Mouse (Mus musculus) C2C12 (cell line): ENCODE data around the gene Rnf135. TPM values are rescaled to one million over a fixed set of nuclear protein-coding genes. Genes with fewer than 3 reads are reported as not detected.

Source experiments
- H3K27me3 ChIP-seq: one replicate; pipeline ENCODE4 v1.6.1; 2011; ENCODE audit not compliant: control insufficient read depth, insufficient read depth, insufficient read length
- H3K36me3 ChIP-seq: one replicate; pipeline ENCODE4 v1.6.1; 2011; ENCODE audit not compliant: control insufficient read depth, insufficient read depth
- H3K4me3 ChIP-seq: one replicate; pipeline ENCODE4 v1.5.1; 2011; ENCODE audit warnings: mild to moderate bottlenecking, control low read depth; ENCODE audit not compliant: poor library complexity, insufficient read depth, severe bottlenecking
- H3K79me2 ChIP-seq: one replicate; pipeline ENCODE4 v1.6.1; 2011; ENCODE audit not compliant: control insufficient read depth, insufficient read depth
- H3K79me3 ChIP-seq: one replicate; pipeline ENCODE4 v1.6.1; 2011; ENCODE audit warnings: low read depth, control low read depth
- H3ac ChIP-seq: one replicate; pipeline ENCODE3; 2011; ENCODE audit warnings: low read depth; ENCODE audit not compliant: control insufficient read depth, insufficient read length
- CEBPB ChIP-seq: IDR thresholded peaks from one replicate; pipeline ENCODE4 v1.6.1; 2011; ENCODE audit warnings: low read depth, mild to moderate bottlenecking, control low read depth, moderate library complexity
- CTCF ChIP-seq: IDR thresholded peaks from one replicate; pipeline ENCODE4 v1.5.1; 2011; ENCODE audit not compliant: control insufficient read depth, insufficient read depth, insufficient read length
- FOSL1 ChIP-seq: IDR thresholded peaks from one replicate; pipeline ENCODE4 v1.8.0; 2011; ENCODE audit warnings: mild to moderate bottlenecking, low read length; ENCODE audit not compliant: poor library complexity, insufficient read depth, severe bottlenecking
- MAX ChIP-seq: IDR thresholded peaks from one replicate; pipeline ENCODE4 v1.6.1; 2011; ENCODE audit warnings: mild to moderate bottlenecking, control low read depth
- MYOD1 ChIP-seq: IDR thresholded peaks from one replicate; pipeline ENCODE4 v1.6.1; 2011; ENCODE audit warnings: low read depth; ENCODE audit not compliant: control insufficient read depth, insufficient read length
- MYOG ChIP-seq: IDR thresholded peaks from one replicate; pipeline ENCODE4 v1.6.1; 2011; ENCODE audit not compliant: control insufficient read depth, insufficient read length; ENCODE audit errors: extremely low read depth
- USF1 ChIP-seq: IDR thresholded peaks from one replicate; pipeline ENCODE4 v1.6.1; 2011; ENCODE audit warnings: low read depth, mild to moderate bottlenecking, control low read depth, moderate library complexity
- long read RNA-seq, 2 experiments: library from polyadenylated mRNA; unstranded; transcript quantifications; one replicate each; pipeline ENCODE4 v2.0.0; 2019 to 2020
- polyA plus RNA-seq: library from polyadenylated mRNA; unstranded; fragments of >200 nt; fragmentation: generic; extraction: Trizol; gene quantifications from one replicate; pipeline ENCODE4 v1.2.1, GENCODE M21; 2012; ENCODE audit warnings: missing spikeins

Rnf135 gene
- 3.6 TPM for polyA plus RNA-seq
- long read RNA-seq, experiment 1, transcript Rnf135-201 (5 exons, 1,984 nt) = major isoform, 5 of 8 reads
- long read RNA-seq, experiment 1, partial matches to known transcripts = 0 of 8 reads
- long read RNA-seq, experiment 1, other reads (novel, unspliced or antisense) = 3 of 8 reads
- long read RNA-seq, experiment 2, transcript Rnf135-201 (5 exons, 1,984 nt) = major isoform, 51 of 70 reads
- long read RNA-seq, experiment 2, partial matches to known transcripts = 0 of 70 reads
- long read RNA-seq, experiment 2, other reads (novel, unspliced or antisense) = 19 of 70 reads

GRCm38 (mm10) chr11:80183705-80184255, at the start of gene Rnf135:
TSS of gene Rnf135 (plus strand) at chr11:80183851.
- Histone ChIP-seq H3K4me3 (peak within 1 kb of the TSS; percentile 95), H3ac (peak within 1 kb of the TSS; percentile 94), H3K79me3 (no peaks in the 10 kb centered on the region), H3K27me3 (no peaks in the 10 kb centered on the region), H3K79me2 (peaks cover 11% of the 10 kb centered on the region), H3K36me3 (no peaks in the 10 kb centered on the region)
- TF ChIP-seq CTCF (no peak), MYOD1 (no peak), MYOG (no peak), CEBPB (no peak), MAX (no peak), FOSL1 (no peak), USF1 (no peak)

- H3K27me3 ChIP-seq = no peaks in the 10 kb centered on the region
- H3K4me3 ChIP-seq = no peak overlapping the region
- no peak overlapping the region for H3ac ChIP-seq
- peaks cover 77% of the 10 kb centered on the region for H3K36me3 ChIP-seq
- peaks cover 21% of the 10 kb centered on the region for H3K79me2 ChIP-seq
- H3K79me3 ChIP-seq = no peaks in the 10 kb centered on the region
- TF ChIP-seq FOSL1 (no peak), MYOD1 (no peak), MAX (no peak), MYOG (no peak), CEBPB (no peak), USF1 (no peak), CTCF (no peak)
These were observed 48.9 kb upstream of the Rnf135 start for GRCm38 (mm10) chr11:80134744-80135143.

GRCm38 (mm10) chr11:80135954-80136683, 47.5 kb upstream of the Rnf135 start:
- Histone ChIP-seq H3K79me3 (peaks cover 7% of the 10 kb centered on the region), H3K36me3 (peaks cover 74% of the 10 kb centered on the region), H3K79me2 (peaks cover 33% of the 10 kb centered on the region), H3K27me3 (no peaks in the 10 kb centered on the region), H3K4me3 (no peak overlapping the region), H3ac (no peak overlapping the region)
- TF ChIP-seq MAX (no peak), CTCF (no peak), CEBPB (no peak), MYOD1 (no peak), USF1 (no peak), FOSL1 (no peak), MYOG (no peak)

GRCm38 (mm10) chr11:80136786-80137185, 46.9 kb upstream of the Rnf135 start:
- peaks cover 12% of the 10 kb centered on the region for H3K79me3 ChIP-seq
- no peak overlapping the region for H3K4me3 ChIP-seq

GRCm38 (mm10) chr11:80137773-80138172, 45.9 kb upstream of the Rnf135 start:
- peaks cover 60% of the 10 kb centered on the region for H3K36me3 ChIP-seq
- H3K79me3 ChIP-seq = peaks cover 13% of the 10 kb centered on the region
- no peak overlapping the region for H3ac ChIP-seq
- no peaks in the 10 kb centered on the region for H3K27me3 ChIP-seq
- H3K79me2 ChIP-seq = peaks cover 43% of the 10 kb centered on the region
- TF ChIP-seq CEBPB = no peak
- TF ChIP-seq CTCF = no peak
- H3K4me3 ChIP-seq = no peak overlapping the region

More at GRCm38 (mm10) chr11:80136786-80137185, 46.9 kb upstream of the Rnf135 start:
- no peak overlapping the region for H3ac ChIP-seq
- TF ChIP-seq MAX (no peak), USF1 (no peak), MYOG (no peak), FOSL1 (no peak), CEBPB (no peak), CTCF (no peak), MYOD1 (no peak)
- H3K36me3 ChIP-seq = peaks cover 70% of the 10 kb centered on the region
- peaks cover 40% of the 10 kb centered on the region for H3K79me2 ChIP-seq
- no peaks in the 10 kb centered on the region for H3K27me3 ChIP-seq
